Mouse (Mus musculus) midbrain, embryonic 11.5 days (tissue): Measurements from ENCODE around the gene Mast4. TPM values are rescaled to one million over a fixed set of nuclear protein-coding genes. Genes with fewer than 3 reads are reported as not detected.

Source experiments
- ATAC-seq: fragments of 200-750 bp; cut with Nextera tagmentation; 2 replicates; pipeline ENCODE4 v1.8.0; 2017; ENCODE audit warnings: moderate TSS enrichment, moderate library complexity; ENCODE audit not compliant: low FRiP score
- DNase-seq: peaks from one replicate; pipeline ENCODE4 v3.0.0; 2015; ENCODE audit warnings: low spot score; ENCODE audit errors: missing footprints
- H3K27ac ChIP-seq: fragments of 300-500 bp; sonication (generic); 2 replicates; pipeline ENCODE4 v1.5.1; 2014; ENCODE audit warnings: low read depth, low read length
- H3K27me3 ChIP-seq: fragments of 300-500 bp; sonication (generic); 2 replicates; pipeline ENCODE4 v1.6.1; 2014; ENCODE audit warnings: mild to moderate bottlenecking, low read length, moderate library complexity, mixed read lengths; ENCODE audit not compliant: control insufficient read depth, insufficient read depth
- H3K36me3 ChIP-seq: fragments of 300-500 bp; sonication (generic); 2 replicates; pipeline ENCODE4 v1.6.1; 2014; ENCODE audit warnings: mild to moderate bottlenecking, low read length, moderate library complexity, mixed read lengths; ENCODE audit not compliant: control insufficient read depth, insufficient read depth
- H3K4me1 ChIP-seq: fragments of 300-500 bp; sonication (generic); 2 replicates; pipeline ENCODE4 v1.6.1; 2014; ENCODE audit warnings: low read length; ENCODE audit not compliant: control insufficient read depth, insufficient read depth
- H3K4me2 ChIP-seq: fragments of 300-500 bp; sonication (generic); 2 replicates; pipeline ENCODE4 v1.6.1; 2014; ENCODE audit warnings: mild to moderate bottlenecking, moderate library complexity
- H3K4me3 ChIP-seq: fragments of 300-500 bp; sonication (generic); 2 replicates; pipeline ENCODE4 v1.5.1; 2014; ENCODE audit warnings: low read depth, low read length
- H3K9ac ChIP-seq: fragments of 300-500 bp; sonication (generic); 2 replicates; pipeline ENCODE4 v1.6.1; 2014; ENCODE audit warnings: low read length
- H3K9me3 ChIP-seq: fragments of 300-500 bp; sonication (generic); 2 replicates; pipeline ENCODE4 v1.6.1; 2016; ENCODE audit warnings: low read length; ENCODE audit not compliant: control insufficient read depth
- WGBS: fragments of 180-500 bp; shearing (Covaris S2); extraction: QIAGEN DNeasy Blood & Tissue Kit; methylation state at CpG from one replicate; pipeline ENCODE4 v1.1.7; 2014; 5-methylcytosine and 5-hydroxymethylcytosine counted together
- polyA plus RNA-seq: library from polyadenylated mRNA; unstranded; fragments of >200 nt; fragmentation: Nextera tagmentation; extraction: Ambion mirVana; gene quantifications from 2 replicates; pipeline ENCODE4 v1.2.1, GENCODE M21; 2014

The Mast4 gene
- polyA plus RNA-seq, 1 experiment from 2014 or later = 20.4 TPM

- Histone ChIP-seq H3K4me1 (peaks cover 9% of the 10 kb centered on the region; the same call in 1 of the 2 replicates), H3K9ac (no peak overlapping the region), H3K36me3 (no peaks in the 10 kb centered on the region), H3K9me3 (no peaks in the 10 kb centered on the region), H3K4me2 (no peak overlapping the region), H3K4me3 (no peak overlapping the region), H3K27ac (no peak overlapping the region), H3K27me3 (no peaks in the 10 kb centered on the region)
- ATAC-seq (no peak), DNase-seq (no peak)
- WGBS = 80% methylated on average over 5 of the region's 5 CpGs
Measured at GRCm38 (mm10) chr13:103094595-103094994, 239.7 kb downstream of the Mast4 start.

DNA sequence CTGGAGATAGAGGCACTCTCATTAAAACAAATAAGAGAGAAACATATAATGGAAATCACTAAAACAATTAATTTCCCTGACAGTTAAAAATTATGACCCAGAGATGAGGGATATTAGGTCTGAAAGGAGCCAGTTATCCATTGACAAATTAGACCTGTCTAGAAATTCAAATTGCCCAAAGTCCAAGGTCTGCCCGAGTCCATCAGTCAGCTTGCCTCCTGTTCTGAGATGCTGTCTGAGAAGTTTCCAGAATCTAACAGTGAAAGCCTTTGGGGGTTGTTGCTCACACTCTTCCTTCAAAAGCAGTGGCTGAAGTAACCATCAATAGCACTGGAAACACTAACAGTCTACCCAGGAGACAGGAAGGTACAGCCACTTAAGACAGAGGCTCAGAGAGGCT lies 240.6 kb downstream of the Mast4 start:
- no peak overlapping the region for H3K9ac ChIP-seq
- H3K4me1 ChIP-seq = peaks cover 9% of the 10 kb centered on the region; the same call in 1 of the 2 replicates
- H3K36me3 ChIP-seq = no peaks in the 10 kb centered on the region
- no peak overlapping the region for H3K27ac ChIP-seq
- no peak for ATAC-seq
- H3K27me3 ChIP-seq = no peaks in the 10 kb centered on the region
- H3K4me2 ChIP-seq = no peak overlapping the region
- DNase-seq = no peak
- no peak overlapping the region for H3K4me3 ChIP-seq
- 88% methylated on average over 1 of the region's 1 CpGs for WGBS
- H3K9me3 ChIP-seq = no peaks in the 10 kb centered on the region

DNA sequence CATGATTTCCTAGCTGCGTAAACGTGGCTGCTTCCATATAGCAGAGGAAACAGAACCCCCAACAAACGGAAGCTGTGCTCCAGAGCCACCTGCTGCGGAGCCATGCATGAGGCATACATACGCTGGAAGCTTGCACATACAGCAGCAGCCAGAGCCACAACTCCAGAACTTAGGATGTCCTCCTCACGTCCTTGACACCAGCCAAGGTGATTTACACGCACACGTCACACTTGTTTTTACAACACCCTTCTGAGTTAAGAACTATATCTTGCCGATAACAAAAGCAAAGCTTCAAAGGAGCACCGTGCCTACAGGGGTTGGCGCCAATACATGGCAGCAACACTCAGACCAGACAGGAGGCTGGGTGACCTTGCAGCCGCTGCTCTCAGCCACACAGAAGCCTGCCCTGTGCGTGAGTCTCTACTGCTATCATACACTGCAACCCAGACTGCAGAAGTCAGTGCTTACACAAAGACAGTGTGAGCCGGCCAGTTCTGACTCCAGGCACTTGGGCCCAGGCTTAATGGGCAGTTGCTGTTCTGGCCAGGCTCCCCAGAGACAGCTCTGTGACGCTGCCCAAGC lies 248.7 kb downstream of the Mast4 start:
- no peak for DNase-seq
- H3K4me1 ChIP-seq = peaks cover 8% of the 10 kb centered on the region; the same call in 1 of the 2 replicates
- ATAC-seq = no peak
- 86% methylated on average over 15 of the region's 15 CpGs for WGBS
- H3K4me3 ChIP-seq = no peak overlapping the region
- no peak overlapping the region for H3K27ac ChIP-seq
- H3K9me3 ChIP-seq = no peaks in the 10 kb centered on the region
- H3K27me3 ChIP-seq = no peaks in the 10 kb centered on the region
- H3K9ac ChIP-seq = no peak overlapping the region
- no peaks in the 10 kb centered on the region for H3K36me3 ChIP-seq
- no peak overlapping the region for H3K4me2 ChIP-seq

GRCm38 (mm10) chr13:103082891-103083290 lies 251.4 kb downstream of the Mast4 start:
- Histone ChIP-seq H3K27me3 (no peaks in the 10 kb centered on the region), H3K4me2 (no peak overlapping the region), H3K9me3 (no peaks in the 10 kb centered on the region), H3K27ac (no peak overlapping the region), H3K36me3 (no peaks in the 10 kb centered on the region), H3K4me1 (peaks cover 8% of the 10 kb centered on the region; the same call in 1 of the 2 replicates), H3K9ac (no peak overlapping the region), H3K4me3 (no peak overlapping the region)
- DNase-seq (no peak), ATAC-seq (no peak)
- 74% methylated on average over 6 of the region's 6 CpGs for WGBS

- 78% methylated on average over 4 of the region's 4 CpGs for WGBS
- Histone ChIP-seq H3K27ac (no peak overlapping the region), H3K4me3 (no peak overlapping the region)
Measured at GRCm38 (mm10) chr13:103079806-103080205, 254.5 kb downstream of the Mast4 start.

DNA sequence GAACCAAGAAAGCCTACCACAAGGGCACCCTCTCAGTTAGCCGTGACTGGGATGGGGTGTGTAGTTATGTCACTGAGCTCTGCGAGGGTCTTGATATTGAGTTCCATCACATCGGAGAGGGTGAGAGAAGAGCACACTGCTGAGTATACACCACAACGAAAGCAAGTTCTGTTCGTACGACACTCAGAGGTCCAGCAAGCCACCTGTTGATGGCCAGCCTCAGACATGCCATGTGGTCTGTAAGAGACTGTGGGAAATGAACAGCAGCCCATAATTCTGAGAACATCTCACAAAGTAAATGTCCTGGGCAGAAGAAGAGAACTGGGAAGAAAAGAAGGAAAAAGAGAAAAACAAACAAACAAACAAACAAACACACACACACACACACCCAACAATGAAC lies 255.5 kb downstream of the Mast4 start:
- WGBS = 93% methylated on average over 6 of the region's 6 CpGs
- Histone ChIP-seq H3K27me3 (no peaks in the 10 kb centered on the region), H3K9me3 (no peaks in the 10 kb centered on the region), H3K36me3 (no peaks in the 10 kb centered on the region), H3K9ac (no peak overlapping the region), H3K27ac (no peak overlapping the region), H3K4me1 (peaks cover 4% of the 10 kb centered on the region; the same call in 1 of the 2 replicates), H3K4me2 (no peak overlapping the region), H3K4me3 (no peak overlapping the region)
- ATAC-seq (no peak), DNase-seq (no peak)

More at GRCm38 (mm10) chr13:103079806-103080205, 254.5 kb downstream of the Mast4 start:
- no peak overlapping the region for H3K9ac ChIP-seq
- no peaks in the 10 kb centered on the region for H3K27me3 ChIP-seq
- H3K4me1 ChIP-seq = peaks cover 8% of the 10 kb centered on the region; the same call in 1 of the 2 replicates
- no peaks in the 10 kb centered on the region for H3K9me3 ChIP-seq
- no peaks in the 10 kb centered on the region for H3K36me3 ChIP-seq
- H3K4me2 ChIP-seq = no peak overlapping the region
- ATAC-seq (no peak), DNase-seq (no peak)

DNA sequence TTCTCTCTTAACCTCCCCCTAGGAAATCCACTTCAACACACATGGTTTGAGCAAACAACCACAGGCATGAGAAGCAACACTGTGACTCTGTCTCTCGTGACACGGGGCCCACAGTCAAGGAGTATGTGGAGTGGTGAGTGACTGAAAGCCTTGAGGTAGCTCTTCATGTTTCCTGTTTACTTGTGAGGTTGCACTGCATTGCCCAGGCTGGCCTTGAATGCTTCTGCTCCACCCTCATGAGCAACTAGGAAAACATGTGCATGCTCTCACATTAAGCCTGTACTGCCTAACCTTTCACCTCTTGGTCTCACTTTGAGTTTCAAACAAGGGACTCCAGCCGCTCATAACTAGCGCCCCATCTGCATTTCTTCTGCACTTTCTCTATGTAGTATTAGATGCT lies 260.8 kb downstream of the Mast4 start:
- ATAC-seq = no peak
- 83% methylated on average over 4 of the region's 4 CpGs for WGBS

DNA sequence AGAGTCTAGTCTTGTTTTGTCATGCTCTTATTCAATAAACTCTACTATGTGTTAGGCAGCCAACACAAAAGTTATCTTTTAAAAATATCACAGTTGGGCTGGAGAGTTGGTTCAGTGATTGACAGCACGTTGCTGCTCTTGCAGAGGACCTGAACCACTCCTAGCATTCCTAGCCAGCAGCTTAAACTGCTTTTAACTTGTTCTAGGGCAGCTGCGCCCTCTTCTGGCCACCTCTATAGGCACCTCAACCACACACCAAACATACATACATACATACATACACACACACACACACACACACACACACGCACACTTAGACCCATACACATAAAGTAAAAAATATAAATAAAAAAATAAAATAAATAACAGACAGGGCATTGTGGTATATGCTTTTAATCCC lies 262.5 kb downstream of the Mast4 start:
- no peaks in the 10 kb centered on the region for H3K4me1 ChIP-seq
- H3K27ac ChIP-seq = no peak overlapping the region
- H3K4me3 ChIP-seq = no peak overlapping the region
- no peaks in the 10 kb centered on the region for H3K27me3 ChIP-seq
- WGBS = 81% methylated on average over 3 of the region's 3 CpGs
- no peak overlapping the region for H3K4me2 ChIP-seq
- no peaks in the 10 kb centered on the region for H3K36me3 ChIP-seq
- DNase-seq = peak; percentile 79
- no peaks in the 10 kb centered on the region for H3K9me3 ChIP-seq
- H3K9ac ChIP-seq = no peak overlapping the region
- ATAC-seq = no peak

More for the DNA sequence above, 260.8 kb downstream of the Mast4 start:
- DNase-seq = no peak
- no peaks in the 10 kb centered on the region for H3K27me3 ChIP-seq
- H3K4me1 ChIP-seq = no peaks in the 10 kb centered on the region
- H3K27ac ChIP-seq = no peak overlapping the region
- H3K9me3 ChIP-seq = no peaks in the 10 kb centered on the region
- H3K4me3 ChIP-seq = no peak overlapping the region
- H3K36me3 ChIP-seq = no peaks in the 10 kb centered on the region
- H3K9ac ChIP-seq = no peak overlapping the region
- no peak overlapping the region for H3K4me2 ChIP-seq

GRCm38 (mm10) chr13:103067581-103068166 lies 266.6 kb downstream of the Mast4 start:
- H3K4me3 ChIP-seq = no peak overlapping the region
- H3K27me3 ChIP-seq = no peaks in the 10 kb centered on the region
- H3K36me3 ChIP-seq = no peaks in the 10 kb centered on the region
- H3K9me3 ChIP-seq = no peaks in the 10 kb centered on the region
- H3K27ac ChIP-seq = no peak overlapping the region
- DNase-seq = peak; percentile 78
- no peak for ATAC-seq
- no peak overlapping the region for H3K9ac ChIP-seq
- H3K4me1 ChIP-seq = 0 out of 2 replicates have a peak, but pooled peaks cover 3% of the 10 kb centered on the region
- 31% methylated on average over 7 of the region's 7 CpGs for WGBS
- H3K4me2 ChIP-seq = no peak overlapping the region
